Mouse (Mus musculus): ENCODE measurements around the gene Dnmt1. TPM values are rescaled to one million over a fixed set of nuclear protein-coding genes. Genes with fewer than 3 reads are reported as not detected.
A peak's percentile ranks its signal among the peaks of the same experiment; 100 is the strongest.

Gene Dnmt1
- total RNA-seq, 2 experiments from 2014 or later: 11.6 to 12.8 TPM

DNA sequence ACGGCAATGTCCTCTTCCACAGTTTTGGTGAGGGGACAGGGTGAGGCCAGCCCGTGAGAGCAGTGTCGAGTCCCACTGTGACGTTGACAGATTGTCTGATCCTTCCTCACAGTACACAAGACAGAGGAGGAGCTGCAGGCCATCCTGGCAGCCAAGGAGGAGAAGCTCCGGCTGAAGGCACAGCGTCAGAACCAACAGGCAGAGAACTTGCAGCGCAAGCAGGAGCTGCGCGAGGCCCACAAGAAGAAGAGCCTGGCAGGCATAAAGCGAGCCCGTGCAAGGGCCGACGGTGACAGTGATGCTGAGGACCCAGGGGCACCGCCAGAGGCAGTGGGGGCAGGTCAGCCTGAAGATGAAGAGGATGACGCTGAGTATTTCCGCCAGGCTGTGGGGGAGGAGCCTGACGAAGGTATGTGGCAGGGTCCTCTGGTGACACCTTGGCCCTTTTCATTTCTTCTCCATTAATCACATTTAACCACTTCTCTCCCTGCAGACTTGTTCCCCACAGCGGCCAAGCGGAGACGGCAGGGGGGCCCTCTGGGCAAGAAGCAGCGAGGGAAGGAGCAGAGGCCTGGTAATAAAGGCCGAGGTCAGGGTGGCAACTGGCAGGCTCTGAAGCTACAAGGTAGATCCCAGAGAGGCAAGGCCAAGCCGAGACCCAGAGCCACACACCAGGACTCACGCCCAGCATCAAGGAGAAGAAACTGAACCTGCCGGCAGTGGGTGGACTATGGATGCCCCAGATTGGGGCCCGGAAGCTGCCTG is 68.2 kb downstream of the Dnmt1 start:
- intact Hi-C loops (cut with DNase I; ENCODE audit: low total_unique reads): no loop called here

DNA sequence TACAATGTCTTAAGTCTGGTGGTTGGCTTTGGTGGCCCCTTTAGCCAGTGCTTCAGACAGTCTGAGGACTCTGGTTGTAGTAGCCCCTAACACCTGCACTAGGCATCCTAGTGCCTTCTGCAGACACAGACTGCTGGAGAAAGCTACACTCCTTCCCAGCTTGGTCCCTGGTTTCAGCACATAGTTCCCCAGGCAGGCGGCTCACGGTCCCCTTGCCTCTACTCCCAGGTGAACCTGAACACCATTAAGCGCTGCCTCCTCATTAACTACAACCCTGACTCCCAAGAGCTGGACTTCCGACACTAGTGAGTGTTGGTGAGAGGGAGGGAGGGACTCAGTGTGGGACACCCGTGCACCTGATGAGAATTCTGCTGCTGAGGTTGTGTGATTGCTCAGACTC is 69.3 kb downstream of the Dnmt1 start:
- intact Hi-C loops (cut with DNase I; ENCODE audit: low total_unique reads): no loop called here
- no peak for DNase-seq

More for the DNA sequence above, 68.2 kb downstream of the Dnmt1 start:
- DNase-seq: no peak

DNA sequence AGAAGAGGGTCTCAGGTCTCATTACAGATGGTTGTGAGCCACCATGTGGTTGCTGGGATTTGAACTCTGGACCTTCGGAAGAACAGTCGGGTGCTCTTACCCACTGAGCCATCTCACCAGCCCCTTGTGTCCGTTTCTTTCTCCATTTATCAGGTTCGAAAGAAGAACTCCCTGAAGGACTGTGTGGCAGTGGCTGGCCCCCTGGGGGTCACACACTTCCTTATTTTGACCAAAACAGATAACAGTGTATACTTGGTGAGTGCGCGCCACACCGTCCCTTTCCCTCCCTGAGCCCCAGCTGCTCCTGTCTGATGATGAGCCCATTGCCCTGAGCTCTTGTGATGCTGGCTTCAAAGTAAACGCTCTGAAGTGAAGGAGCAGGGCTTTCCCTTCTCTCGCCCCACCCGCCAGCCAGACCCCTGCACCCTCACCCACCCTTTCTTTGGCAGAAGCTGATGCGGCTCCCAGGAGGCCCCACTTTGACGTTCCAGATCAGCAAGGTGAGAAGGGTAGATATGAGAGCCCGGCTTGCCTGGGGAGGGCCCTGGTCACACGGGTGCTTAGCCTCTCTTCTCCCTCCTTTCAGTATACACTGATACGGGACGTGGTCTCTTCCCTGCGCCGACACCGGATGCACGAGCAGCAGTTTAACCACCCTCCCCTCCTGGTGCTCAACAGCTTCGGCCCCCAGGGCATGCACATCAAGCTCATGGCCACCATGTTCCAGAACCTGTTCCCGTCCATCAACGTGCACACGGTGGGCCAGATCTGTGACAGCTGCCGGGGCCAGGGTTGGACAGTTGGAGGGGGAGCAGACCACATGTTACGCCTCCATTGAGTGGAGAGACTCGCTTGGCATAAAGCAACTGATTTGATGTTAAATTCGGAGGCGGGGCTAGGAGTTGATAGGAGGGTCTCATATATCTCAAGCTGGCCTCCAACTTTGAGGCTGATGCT is 70.2 kb downstream of the Dnmt1 start:
- intact Hi-C loops (cut with DNase I; ENCODE audit: low total_unique reads): no loop called here
- DNase-seq: no peak

DNA sequence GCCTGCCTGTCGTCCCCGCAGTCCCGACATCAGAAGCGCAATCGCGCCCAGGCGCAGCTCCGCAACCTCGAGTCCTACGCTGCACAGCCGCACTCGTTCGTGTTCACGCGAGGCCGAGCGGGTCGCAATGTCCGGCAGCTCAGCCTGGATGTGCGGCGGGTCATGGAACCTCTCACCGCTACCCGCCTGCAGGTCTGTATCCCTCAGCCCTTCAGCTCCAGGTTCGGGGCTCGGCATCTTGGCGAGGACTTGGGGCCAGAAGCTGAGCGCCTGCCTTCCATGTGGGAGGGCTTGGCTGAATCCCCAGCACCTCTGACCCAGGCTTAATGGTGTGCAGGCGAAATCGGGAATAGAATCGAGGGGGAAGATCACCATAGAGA is 71.3 kb downstream of the Dnmt1 start:
- DNase-seq: no peak
- intact Hi-C loops (cut with DNase I; ENCODE audit: low total_unique reads): no loop called here

DNA sequence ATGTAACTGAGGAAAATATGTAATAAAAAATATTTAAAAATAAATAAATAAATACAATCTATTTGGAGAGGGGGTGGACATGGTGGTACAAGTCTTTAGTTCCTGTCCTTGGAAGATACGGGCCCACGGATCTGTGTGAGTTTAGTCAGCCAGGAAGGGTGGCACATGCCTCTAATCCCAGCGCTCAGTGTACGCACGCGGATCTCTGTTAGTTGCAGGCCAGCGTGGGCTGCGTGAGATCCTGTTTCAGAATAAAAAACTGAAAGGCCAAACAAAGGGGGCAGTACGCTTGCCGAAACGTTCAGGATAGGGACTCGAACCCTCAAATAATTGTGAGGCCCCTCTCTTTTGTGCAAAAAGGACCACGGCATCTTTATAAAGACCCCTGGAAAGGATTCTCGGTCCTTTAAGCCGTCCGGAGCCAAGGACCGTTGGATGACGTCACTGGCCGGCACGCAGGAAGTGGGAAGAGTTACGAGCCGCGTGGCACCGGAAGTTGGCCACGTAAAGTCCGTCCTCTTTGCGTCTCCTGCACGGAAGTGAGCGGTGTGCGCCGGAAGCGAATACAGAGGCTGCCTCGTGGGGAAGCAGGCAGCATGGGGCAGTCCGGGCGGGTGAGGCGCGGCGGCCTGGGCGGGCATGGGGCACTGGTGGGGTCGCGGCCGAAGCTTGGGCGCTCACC is 71.8 kb downstream of the Dnmt1 start, which contains the start of gene Ppan:
Gene Ppan (plus strand): TSS at position 472 of the 682 bp plus-strand sequence.
- DNase-seq: peak; percentile 95
- intact Hi-C loops (cut with DNase I; ENCODE audit: low total_unique reads): no loop called here

DNA sequence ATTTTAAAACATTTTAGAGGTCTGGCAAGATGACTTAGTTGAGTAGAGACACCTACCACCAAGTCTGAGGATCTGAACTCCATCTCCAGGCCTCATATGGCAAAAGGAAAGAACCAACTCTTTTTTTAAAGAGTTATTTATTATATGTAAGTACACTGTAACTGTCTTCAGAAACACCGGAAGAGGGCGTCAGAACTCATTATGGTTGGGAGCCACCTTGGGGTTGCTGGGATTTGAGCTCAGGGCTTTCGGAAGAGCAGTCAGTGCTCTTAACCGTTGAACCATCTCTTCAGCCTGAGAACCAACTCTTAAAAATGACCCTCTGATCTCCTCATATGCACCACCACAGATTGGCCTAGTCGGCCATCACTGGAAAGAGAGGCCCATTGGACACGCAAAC is 72.5 kb downstream of the Dnmt1 start:
- no peak for DNase-seq
- intact Hi-C loops (cut with DNase I; ENCODE audit: low total_unique reads): no loop called here

DNA sequence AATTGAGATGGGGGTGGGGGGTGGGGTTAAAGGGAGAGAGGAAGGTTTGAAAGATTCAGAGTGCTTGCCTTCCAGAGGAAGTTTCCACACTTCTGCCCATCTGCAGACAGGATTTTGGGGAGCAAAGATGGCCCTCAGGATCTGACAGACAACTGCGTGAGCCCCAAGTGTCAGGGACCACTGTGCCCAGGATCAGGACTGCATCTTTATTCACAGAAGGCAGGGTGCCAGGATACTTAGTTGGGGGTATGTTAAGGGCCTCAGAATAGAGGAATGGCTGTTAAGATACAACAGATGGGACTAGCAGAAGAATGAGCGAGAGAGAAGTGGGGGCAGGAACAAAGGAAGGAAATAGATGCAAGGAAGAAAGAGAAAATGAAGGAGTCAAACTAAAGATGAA is 73.1 kb downstream of the Dnmt1 start:
- intact Hi-C loops (cut with DNase I; ENCODE audit: low total_unique reads): no loop called here
- no peak for DNase-seq

DNA sequence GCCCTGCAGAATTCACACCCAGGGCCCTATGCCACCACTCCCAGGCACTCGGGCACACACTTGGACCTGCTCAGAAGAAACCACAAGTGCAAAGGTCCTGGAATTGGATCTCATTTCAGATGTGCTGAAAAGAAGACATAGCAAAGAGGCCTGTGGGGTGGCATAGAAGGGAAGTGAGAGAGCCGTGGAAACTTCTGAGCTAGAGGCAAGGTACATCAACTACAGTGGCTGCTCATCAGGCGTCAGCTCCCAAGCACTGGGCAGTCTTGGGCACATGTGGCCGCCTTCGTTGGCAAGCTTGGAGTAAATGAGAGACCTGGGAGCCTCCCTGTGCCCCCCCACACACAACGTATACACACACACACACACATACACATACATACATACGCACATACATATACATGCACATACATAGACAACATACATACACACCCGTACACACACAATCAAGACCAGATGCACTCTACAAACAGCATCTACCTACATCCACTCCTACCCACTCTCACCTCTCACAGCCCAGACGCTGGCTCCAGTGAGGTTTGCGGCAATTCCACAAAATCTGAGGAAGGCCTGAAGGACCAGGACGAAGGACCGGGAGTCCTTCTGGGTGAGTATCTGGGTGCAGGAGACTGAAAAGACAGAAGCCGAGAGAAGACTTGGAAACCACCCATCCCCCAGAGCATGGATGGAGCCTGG is 80.4 kb downstream of the Dnmt1 start, which contains the start of gene Angptl6:
Gene Angptl6 (minus strand): TSS at position 631 of the 696 bp plus-strand sequence.
- intact Hi-C loops (cut with DNase I; ENCODE audit: low total_unique reads): no loop called here

GRCm38 (mm10) chr9:20878710-20879065 is 81.0 kb downstream of the Dnmt1 start:
- DNase-seq: no peak
- intact Hi-C loops (cut with DNase I; ENCODE audit: low total_unique reads): no loop called here

More for the DNA sequence above, 80.4 kb downstream of the Dnmt1 start, which contains the start of gene Angptl6:
- DNase-seq: no peak

- peak; percentile 100 for DNase-seq
- intact Hi-C loops (cut with DNase I; ENCODE audit: low total_unique reads): no loop called here
These were observed 81.5 kb downstream of the Dnmt1 start for GRCm38 (mm10) chr9:20878041-20878709.

- intact Hi-C loops (cut with DNase I; ENCODE audit: low total_unique reads): no loop called here
- no peak for DNase-seq
These were observed 82.3 kb downstream of the Dnmt1 start for GRCm38 (mm10) chr9:20877118-20878040.

GRCm38 (mm10) chr9:20876318-20877117 is 83.2 kb downstream of the Dnmt1 start:
- intact Hi-C loops (cut with DNase I; ENCODE audit: low total_unique reads): no loop called here
- DNase-seq: no peak

DNA sequence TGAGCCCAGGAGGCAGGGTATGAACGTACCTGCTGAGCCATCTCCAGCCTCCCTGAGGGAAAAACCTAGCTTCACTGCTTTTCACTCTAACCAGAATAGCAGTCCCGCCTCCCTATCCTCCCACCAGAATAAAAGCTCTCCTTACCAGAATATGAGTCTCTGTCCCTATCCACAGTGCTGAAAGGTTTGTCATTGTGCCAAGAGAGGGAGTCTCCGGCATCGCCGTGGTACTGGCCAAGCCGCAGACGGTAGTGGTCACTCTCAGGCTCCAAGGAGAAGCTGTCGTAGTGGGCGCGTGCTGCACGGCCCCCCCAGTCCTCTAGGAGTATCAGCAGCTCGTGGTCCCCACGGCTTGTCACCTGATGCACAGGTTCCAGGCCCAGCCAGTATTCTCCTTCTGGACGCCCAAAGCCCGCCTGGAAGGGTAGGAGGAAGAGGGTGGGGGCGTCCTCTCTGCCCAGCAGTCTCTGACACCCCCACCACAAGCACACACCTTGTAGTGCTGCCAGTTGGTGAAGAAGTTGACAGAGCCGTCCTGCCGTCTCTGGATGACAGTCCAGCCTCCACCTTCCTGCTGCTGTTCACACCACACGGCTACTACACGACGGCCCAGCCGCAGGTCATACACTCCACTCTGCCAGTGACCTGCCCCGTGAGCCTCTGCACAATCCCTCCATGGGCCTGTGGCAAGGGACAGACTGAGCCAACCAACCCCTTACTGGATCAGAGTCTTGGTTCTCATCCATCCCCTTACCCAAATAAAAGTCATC is 84.5 kb downstream of the Dnmt1 start:
- no peak for DNase-seq
- intact Hi-C loops (cut with DNase I; ENCODE audit: low total_unique reads): no loop called here

DNA sequence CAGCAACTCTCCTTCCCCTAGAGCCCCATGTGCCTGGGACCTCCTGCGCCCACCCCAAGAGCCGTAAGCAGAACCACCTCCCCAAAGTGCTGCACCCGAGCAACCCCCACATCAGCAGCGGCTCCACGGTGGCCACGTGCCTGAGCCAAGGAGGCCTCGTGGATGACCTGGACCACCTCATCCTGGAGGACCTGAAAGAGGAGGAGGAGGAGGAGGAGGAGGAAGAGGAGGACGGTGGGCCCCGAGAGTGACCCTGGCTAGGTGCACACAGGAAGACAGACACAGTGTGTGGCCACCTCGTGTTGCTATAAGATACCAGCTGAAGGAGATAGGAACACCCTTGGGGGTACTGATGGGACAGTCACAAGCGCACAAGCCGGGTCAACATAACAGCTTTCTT is 86.2 kb downstream of the Dnmt1 start:
- no peak for DNase-seq
- intact Hi-C loops (cut with DNase I; ENCODE audit: low total_unique reads): no loop called here

DNA sequence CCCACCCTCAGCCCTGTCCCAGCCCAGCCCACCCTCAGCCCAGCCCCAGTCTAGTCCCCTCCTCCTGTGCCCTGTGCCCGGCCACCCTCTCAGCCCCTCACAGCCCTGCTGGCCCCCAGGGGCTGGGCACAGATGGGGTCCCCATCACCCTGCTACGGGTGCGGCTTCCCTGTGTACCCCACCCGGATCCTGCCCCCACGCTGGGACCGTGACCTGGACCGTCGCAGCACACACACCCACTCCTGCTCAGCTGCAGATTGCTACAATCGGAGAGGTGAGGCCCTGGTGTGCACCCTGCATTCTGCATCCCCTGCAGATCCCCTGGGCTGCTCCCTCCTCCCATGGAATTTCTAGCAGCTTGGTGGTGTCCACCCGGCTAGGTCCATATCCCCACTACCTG is 86.7 kb downstream of the Dnmt1 start:
- intact Hi-C loops (cut with DNase I; ENCODE audit: low total_unique reads): no loop called here
- no peak for DNase-seq

Data from gastrocnemius, postnatal 14 days (tissue).